Mouse (Mus musculus) heart, postnatal 0 days (tissue): ENCODE results near the gene Hspb1.

Experiments
- CTCF ChIP-seq: IDR thresholded peaks from 2 replicates; pipeline ENCODE4 v1.5.1; 2016; ENCODE audit warnings: antibody characterized with exemption, control low read depth, low read depth
- EP300 ChIP-seq: IDR thresholded peaks from 2 replicates; pipeline ENCODE4 v1.6.1; 2016; ENCODE audit warnings: antibody characterized with exemption, low read depth

DNA sequence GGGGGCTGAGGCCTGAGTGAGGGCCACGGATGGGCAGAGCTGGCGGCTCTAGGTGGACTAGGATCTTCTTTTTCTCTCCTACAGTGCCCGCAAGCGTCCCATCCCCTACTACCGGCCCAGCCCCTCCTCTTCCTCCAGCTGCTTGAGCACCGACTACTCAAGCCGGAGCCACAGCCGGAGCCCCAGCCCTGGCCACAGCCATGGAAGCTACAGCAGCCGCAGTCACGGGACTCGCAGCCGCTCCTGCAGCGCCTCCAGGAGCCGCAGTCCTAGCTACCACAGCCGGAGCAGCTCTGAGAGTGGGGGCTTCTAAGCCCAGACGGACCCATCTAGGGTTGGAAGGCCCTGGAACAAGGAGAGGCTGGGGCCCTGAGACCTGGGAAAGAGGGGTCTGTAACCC lies 14.7 kb upstream of the Hspb1 start:
- no peak for TF ChIP-seq EP300
- no peak for TF ChIP-seq CTCF
